Mouse (Mus musculus) layer of hippocampus, adult 9-10 months (tissue): ENCODE results near the gene Mettl17.
"Not testable (repeated sequence)": the region's sequence is repeated elsewhere in the genome, so short reads cannot be mapped to it uniquely, and the experiment has no call there.

Experiments
- DNase-seq: peaks from one replicate; pipeline ENCODE4 v3.0.0; 2022; ENCODE audit warnings: low spot score

Gene Mettl17

GRCm38 (mm10) chr14:51896539-51897170 is 12.0 kb downstream of the Mettl17 start:
- no peak for DNase-seq

- DNase-seq = no peak
These were observed 14.7 kb downstream of the Mettl17 start for GRCm38 (mm10) chr14:51899351-51899750.

GRCm38 (mm10) chr14:51902806-51903710 is 18.4 kb downstream of the Mettl17 start:
- DNase-seq = no peak

- no peak for DNase-seq
These were observed 19.1 kb downstream of the Mettl17 start for GRCm38 (mm10) chr14:51903782-51904181.

- DNase-seq = no peak
These were observed 20.1 kb downstream of the Mettl17 start for GRCm38 (mm10) chr14:51904706-51905105.

- no peak for DNase-seq
These were observed 21.5 kb downstream of the Mettl17 start for GRCm38 (mm10) chr14:51906102-51906501.

- DNase-seq = no peak
These were observed 26.7 kb downstream of the Mettl17 start for GRCm38 (mm10) chr14:51911301-51911700.

- DNase-seq = no peak
These were observed 27.9 kb downstream of the Mettl17 start for GRCm38 (mm10) chr14:51912391-51913061.

GRCm38 (mm10) chr14:51913062-51913959 is 28.7 kb downstream of the Mettl17 start:
- no peak for DNase-seq

GRCm38 (mm10) chr14:51913960-51914762 is 29.5 kb downstream of the Mettl17 start, which contains the start of gene Ndrg2:
Gene Ndrg2 (minus strand): TSS chr14:51914158.
- no peak for DNase-seq

- no peak for DNase-seq
These were observed 30.4 kb downstream of the Mettl17 start for GRCm38 (mm10) chr14:51915030-51915429.

- DNase-seq = no peak
These were observed 31.9 kb downstream of the Mettl17 start for GRCm38 (mm10) chr14:51916539-51916938.

GRCm38 (mm10) chr14:51918125-51918524 is 33.5 kb downstream of the Mettl17 start, which contains the start of gene Tppp2:
Gene Tppp2 (plus strand): TSS chr14:51918425.
- no peak for DNase-seq

GRCm38 (mm10) chr14:51918966-51919365 is 34.3 kb downstream of the Mettl17 start:
- DNase-seq = no peak

GRCm38 (mm10) chr14:51921759-51922570 is 37.3 kb downstream of the Mettl17 start:
- no peak for DNase-seq

- no peak for DNase-seq
These were observed 37.9 kb downstream of the Mettl17 start, which contains the start of gene Rnase13 for GRCm38 (mm10) chr14:51922571-51922865. Gene Rnase13 (minus strand): TSS chr14:51922773.

GRCm38 (mm10) chr14:51922910-51923309 is 38.3 kb downstream of the Mettl17 start:
- no peak for DNase-seq

- DNase-seq = no peak
These were observed 38.9 kb downstream of the Mettl17 start for GRCm38 (mm10) chr14:51923492-51923891.

- DNase-seq = not testable (repeated sequence)
These were observed 42.3 kb downstream of the Mettl17 start for GRCm38 (mm10) chr14:51926930-51927329.
